Mouse (Mus musculus): ENCODE measurements at regions not wholly inside any gene's neighbourhood (a gene's known extent, or its start where the extent isn't known, plus 50 kb on each side); places are given as distances from the start of the nearest gene placed in this dataset.

DNA sequence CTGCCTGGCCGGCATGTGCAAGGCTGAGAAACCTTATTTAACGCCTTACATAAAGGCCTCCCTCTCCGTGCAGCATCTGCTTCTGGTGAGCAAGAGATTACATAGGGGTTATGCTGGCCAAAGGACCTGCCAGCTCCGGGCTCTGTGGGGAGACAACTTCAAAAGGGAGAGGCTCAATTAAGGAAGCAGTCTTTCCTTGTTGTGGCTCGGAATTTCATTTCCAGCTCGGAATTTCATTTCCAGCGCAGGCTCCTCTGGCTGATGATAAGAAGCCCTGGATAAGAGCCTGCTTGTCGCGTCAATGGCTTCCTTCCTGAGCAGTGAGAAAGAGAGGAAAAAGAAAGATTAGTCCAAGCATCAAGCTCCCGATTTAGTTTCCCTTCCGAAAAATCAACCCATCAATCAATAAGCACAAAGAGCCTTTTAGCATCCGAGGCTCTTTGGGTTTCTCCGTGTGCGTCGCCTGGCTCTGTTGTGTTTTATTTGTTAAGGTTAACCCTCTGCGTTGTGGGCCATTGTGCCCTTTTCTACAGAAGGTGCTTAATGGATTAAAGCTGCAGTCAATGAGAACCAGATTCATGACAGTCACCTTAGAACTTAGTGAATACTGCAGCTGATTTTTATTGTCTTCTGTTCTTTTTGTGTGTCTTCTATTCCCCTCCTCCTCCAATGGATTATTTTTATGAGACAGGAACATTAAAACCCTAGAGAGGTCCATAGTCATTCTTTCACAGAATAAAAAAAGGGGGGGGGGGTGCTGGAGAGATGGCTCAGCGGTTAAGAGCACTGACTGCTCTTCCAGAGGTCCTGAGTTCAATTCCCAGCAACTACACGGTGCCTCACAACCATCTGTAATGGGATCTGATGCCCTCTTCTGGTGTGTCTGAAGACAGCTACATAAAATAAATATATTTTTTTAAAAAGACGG, 218.3 kb downstream of the Myo1b start:
- no peak for DNase-seq (ENCODE audit: low read depth)

DNA sequence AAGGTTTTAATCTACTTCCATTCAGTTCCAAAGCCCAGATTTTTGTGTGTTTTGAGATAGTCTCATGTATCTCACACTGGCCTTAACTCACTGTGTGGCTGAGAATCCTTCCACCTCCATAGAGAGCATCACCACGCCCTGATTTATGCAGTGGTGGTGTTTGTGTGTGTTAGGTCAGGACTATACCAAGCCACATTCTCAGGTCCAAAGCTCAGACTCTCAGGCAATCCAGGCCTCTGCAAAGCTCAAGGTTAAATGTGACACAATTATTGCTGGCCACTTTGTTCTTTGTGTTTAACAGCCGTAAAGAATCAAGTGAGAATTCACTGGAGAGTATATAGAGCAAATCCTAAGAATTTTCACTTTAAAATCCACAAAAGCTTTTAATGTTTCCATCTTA, 218.2 kb upstream of the Nabp1 start:
- DNase-seq (ENCODE audit: low read depth) = no peak

DNA sequence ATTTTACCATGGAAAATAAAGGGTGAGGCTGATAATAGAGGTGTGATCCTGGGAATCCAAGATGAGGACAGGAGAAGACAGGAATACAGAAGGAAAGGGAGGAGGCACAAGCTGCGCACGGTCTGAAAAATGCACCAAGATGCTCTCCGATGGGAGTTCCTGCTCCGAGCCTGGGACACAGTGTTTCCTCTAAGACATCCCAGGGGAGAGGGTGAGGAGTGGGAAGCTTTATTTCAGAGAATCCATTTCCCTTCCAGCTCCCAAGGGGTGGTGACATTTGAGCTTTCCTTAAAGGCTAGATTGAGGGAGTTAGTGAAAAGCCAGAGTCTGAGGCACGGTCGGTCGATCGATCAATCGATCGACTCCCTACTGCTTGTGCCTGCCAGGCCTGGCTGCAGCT, 212.7 kb upstream of the Nabp1 start:
- no peak for DNase-seq (ENCODE audit: low read depth)

DNA sequence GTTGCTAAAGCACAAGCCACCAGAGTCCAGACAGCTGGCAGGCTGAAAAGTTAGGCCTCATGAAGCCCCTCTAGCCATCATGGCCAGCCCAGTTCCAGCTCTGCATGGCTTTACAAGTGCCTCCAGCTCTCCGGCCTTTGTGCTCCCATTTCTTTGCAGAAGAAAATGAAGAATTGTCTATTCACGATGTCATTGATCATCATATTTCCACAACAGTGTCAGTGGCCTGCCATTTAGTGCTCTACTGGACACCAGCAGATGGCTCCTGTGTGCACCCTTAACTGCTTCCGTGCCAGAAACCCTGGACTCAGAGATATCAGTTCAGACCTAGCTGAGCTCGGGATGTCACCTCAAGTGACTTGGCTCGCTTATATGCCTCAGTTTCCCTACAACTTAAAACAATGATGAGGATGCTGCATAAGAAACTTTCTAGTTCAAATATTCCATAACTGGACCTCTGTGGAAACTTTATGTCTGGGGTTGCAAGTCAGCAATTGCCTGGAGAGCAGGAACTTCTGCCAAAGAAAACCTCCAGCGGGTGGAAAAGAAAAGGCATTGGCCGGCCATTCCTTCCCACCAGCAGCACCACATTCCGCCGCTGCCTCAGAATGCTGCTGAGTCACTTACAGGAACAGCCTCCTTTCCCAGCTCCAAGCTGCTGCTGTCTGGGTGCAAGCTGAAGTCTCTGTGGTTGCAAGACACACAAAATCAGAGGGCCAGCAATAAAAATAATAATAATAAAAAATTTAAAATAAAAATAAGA, 211.4 kb upstream of the Nabp1 start:
- no peak for DNase-seq (ENCODE audit: low read depth)

DNA sequence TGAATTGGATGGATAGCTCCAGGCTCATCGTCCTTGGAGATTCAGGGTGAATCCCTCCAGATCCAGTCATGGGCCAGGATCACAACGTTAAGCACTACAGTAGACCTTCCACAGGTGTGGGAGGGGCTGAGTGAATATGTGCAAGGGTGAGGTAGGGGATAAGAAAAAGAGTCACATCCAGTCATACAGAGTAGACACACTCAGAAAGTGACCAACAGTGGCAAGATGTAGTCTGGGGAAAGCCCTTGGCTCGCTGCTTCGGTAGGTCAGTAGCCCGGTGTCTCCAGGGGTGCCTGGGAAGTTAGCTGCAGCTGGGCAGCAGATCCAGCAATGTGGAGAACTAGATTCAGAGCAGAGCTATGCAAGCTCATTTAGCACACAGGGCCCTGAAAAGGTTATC, 210.7 kb upstream of the Nabp1 start:
- no peak for DNase-seq (ENCODE audit: low read depth)

DNA sequence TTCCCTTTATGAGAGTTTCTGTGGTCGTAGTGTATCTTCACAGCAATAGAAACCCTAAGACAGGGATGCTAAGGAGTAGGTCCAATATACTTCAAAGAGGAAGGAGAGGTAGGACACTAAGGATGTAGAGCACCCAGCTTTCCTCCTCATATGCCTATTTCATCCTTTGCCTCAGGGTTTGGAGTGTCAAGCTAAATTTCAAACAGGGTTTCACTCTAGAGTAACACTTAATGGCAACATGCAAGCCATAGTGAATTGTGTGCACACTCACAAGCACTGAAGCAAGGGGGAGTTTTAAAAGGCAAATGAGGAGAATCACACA, 210.0 kb upstream of the Nabp1 start:
- no peak for DNase-seq (ENCODE audit: low read depth)

DNA sequence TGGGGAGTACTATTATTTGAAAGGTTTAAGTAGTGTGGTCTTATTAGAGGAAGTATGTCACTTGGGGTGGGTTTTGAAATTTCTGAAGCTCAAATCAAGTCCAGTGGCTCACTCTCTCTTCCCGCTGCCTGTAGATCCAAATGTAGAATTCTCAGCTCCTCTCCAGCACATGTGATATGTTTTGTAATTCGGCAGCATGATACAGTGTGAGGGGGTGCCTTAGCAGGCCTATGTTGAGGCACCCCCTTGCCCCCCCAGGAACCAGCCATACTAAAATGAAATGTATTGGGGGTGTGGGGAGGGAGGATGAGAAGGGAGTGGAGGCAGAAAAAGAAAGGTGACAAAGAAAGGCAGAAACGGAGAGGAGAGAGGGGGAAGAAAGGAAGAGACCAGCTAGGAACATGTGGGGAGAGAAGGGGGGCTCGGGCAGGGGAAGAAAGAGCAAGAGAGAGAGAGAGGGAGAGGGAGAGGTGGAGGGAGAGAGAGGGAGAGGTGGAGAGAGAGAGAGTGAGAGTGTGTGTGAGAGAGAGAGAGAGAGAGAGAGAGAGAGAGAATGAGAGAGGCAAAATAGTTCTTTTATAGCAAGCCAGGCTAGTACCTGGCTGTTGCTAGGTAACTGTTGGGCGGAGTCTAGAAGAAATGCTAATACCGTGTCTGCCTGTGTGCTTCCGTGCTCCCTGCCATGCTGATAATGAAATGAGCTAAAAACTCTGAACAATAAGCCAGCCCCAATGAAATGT, 209.4 kb upstream of the Nabp1 start:
- no peak for DNase-seq (ENCODE audit: low read depth)

DNA sequence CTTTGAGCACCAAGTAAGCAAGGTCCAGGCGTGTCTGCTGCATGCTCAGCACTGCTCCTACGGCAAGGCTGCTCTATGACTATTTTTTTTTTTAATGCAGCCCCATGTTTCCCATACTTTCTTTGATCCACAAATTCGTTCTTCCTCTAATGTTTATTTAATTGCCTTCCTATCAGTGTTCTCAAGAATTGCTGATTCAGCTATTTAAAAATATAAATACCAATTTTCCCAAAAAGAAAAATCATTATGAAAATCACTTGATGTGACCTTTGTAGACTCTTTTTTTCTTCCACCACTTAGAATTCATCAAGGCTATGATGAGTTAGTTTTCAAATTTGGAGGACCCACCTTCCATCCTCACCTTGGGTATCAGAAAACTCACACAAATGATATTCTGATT, 208.5 kb upstream of the Nabp1 start:
- DNase-seq (ENCODE audit: low read depth) = no peak

DNA sequence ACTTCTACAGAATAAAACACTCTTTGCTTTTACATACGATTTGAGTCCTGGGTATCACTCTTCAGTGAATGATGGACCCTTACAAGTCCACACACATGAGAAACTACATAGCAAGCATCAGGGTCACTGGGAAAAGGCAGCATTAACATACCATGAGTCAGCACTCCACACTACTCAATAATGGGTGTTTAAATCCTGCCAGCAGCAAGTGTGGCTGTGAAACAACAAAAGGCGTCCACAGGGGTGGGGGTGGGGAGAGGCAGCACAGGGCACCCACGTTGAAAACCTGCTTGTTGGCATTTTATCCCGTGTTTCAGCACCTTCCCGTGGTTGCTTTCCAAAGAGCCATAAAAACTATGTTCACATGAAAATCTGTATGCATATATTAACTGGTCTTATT, 204.0 kb upstream of the Nabp1 start:
- DNase-seq (ENCODE audit: low read depth) = no peak

DNA sequence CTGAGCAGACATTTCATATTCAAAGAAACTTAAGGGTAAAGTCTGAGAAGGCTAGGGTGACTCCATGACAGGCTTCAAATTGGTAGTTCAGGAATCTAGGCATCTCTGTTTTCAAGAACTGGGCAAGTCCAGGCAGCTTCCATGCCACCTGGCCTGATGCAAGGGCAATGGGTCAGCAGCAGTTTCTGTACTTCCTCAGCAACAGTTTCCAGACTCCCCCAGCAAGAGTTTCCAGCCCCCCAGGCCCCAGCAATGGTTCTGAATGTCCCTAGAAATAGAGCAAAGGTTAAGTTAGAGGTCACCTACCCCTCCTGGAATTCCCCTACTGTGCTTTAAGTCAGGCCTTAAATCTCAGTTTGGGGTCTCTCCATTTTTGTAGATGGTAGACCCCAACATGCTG, 203.6 kb upstream of the Nabp1 start:
- DNase-seq (ENCODE audit: low read depth) = no peak

DNA sequence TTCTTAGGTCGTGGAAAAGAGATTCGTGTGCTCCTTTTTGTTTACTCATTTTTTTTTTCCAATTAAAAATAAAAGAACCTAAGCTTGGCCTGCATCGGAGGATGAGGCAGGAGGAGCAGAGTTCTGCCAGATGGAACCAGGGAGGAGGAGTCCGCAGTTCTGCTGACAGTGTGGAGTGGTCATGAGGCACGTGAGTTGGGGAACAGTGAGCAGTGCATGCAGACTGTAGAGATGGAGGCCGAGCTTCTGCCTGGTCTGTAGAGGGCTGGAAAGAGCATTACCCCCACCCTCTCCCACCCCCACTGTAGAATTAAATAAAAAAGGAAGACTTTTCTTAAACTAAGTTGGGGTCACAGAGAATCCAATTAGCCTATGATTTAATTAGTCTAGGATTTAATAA, 202.5 kb upstream of the Nabp1 start:
- no peak for DNase-seq (ENCODE audit: low read depth)

DNA sequence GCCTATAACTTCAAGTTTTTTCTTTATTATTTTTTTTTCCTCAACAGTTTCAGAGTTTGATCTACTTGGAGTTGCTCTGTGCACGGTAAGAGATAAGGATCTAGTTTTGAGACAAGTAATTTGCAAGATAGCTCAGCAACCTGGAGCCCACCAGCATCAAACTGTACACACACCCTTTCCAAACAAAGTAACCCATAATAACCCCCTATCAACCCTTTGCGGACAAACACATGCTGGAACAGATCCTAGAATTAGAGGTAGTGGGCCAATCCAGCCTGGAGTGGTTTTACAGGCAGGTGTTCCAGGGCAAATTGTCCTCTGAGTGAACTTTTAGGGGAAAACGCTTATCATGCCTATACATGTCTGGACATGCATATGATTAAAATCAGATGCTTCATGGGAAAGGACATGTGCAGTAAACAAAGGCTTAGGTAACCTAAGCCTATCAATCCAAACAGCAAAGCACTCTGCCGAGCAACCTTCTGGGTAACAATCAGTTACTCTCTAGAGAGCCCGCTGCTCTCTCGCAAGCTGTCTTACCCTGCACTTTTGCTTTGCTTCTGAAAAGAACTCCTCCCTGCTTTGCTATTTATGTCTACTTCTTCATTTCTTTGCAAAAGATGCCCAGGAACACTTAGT, 200.2 kb upstream of the Nabp1 start:
- DNase-seq (ENCODE audit: low read depth) = peak; percentile 4

DNA sequence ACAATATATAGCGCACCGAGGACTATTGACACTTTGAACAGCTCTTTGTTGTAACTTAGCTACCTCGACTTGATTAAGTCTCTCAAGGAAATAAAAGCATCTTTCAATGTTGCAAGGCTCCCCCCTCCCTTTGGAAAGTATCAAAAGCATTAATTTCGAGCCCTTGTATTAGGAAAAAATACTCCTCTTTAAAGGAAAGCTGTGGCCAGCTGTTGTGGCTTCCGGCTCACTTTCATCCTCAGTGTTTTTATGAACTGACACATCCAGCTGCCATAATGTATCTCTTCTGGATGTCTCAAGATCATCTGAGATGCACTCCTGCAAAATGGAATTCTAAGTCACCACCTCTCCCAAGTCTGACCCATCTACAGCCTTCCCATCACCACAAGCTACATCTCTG, 199.6 kb upstream of the Nabp1 start:
- no peak for DNase-seq (ENCODE audit: low read depth)

DNA sequence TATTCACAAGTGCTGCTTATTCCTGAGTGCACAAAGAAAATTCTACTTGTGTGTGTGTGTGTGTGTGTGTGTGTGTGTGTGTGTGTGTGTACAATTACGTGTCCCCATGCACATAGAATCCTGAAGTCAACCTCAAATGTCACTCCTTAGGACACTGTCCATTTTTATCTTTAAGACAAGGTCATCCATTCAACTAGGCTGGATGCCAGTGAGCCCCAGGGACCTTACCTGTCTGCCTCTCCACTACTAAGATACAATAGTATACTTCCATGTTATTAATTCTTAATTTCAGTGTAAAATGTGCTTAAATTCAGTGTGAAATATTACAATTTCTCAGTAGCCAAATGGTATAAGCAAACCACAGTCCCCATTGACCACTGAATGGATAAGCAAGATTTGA, 193.5 kb upstream of the Nabp1 start:
- no peak for DNase-seq (ENCODE audit: low read depth)

DNA sequence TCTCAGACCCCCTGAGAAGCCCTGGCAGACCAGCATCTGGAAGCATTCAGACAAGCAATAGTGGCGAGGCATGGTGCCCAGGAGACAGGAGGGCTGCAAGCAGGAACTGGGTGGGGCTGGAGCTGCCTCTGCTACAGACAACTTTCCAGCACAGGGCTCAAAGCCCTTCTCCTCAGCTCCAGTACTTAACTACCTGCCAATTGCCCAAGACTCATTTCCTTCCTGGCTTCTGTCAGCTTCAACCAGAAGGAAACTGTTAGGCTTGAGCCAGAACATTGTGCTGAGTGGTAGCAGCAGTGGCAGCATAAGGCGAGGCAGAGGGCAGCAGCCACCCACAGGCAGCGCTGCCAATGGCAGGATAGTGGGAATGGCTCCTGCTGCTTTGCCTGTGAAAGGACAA, 193.1 kb upstream of the Nabp1 start:
- no peak for DNase-seq (ENCODE audit: low read depth)

DNA sequence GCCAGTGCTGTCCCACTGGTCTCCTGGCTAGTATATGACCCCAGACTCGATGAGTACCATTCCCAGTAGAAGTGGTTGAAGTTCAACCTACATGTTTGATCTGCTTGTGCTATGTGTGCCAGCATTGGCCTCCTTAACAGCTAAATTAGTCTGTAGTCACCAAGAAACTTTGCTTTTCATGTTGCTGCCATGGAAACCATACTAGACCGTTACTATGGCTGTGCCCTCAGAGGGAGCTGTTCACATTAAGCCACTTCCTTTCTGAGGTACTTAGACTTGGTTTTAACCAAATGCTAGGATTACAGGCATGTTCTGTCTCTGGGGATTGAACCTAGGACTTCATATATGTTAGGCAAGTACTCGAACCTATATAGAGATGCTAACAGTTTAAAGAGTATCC, 191.8 kb upstream of the Nabp1 start:
- no peak for DNase-seq (ENCODE audit: low read depth)

DNA sequence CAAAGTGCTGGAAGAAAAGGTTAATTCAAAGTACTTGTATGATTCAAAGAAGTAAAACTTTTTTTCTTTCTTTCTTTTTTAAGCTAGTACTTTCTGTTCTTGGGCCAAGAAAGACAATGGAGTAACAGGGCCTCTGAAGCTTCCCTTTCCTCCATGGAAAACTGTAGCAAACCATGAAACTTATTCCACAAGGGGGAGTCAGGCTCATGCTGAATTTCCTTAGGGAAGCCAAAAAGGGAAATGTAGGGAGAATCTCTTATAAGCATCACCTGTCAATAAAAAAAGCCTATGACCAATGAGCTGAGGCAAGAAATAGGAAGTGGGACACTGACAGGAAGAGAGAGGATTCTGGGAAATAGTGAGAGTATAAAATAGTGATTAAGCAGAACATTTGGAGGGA, 190.7 kb upstream of the Nabp1 start:
- no peak for DNase-seq (ENCODE audit: low read depth)

DNA sequence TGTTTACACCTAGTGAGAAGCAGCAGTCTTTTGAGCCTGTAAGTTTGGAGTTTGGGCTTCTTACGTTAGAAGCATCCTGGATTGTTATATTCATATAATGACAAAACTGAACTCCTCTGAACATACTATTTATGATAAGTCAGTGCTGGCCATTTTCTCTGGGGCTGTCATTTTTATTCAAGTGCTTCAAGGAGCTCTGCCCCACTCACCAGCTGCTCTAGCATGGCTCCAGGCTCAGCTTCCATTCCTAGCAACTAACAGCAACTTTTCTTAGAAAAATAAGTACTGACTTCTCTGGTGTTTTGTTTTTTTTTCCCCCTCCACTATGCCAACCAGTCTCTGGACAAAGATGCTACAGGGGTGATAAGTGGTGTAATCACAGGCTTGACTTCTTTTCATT, 182.3 kb upstream of the Nabp1 start:
- no peak for DNase-seq (ENCODE audit: low read depth)

DNA sequence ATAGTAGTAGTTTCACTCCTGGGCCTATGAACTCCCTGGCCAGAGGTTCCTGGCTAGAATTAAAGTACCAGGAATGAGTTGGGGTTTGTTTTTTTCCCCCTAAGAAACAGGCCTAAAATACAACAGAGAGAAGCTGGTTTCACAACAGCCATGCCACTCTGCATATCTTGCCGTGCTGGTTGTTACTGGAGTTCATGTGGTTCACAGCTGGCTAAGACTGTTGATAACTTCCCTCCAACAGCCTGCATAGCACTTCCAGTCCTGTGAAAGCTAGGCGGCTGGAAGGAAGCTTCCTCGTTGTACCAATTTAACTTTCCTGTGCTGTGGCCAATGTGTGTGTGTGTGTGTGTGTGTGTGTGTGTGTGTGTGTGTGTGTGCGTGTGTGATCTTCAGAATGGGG, 179.0 kb upstream of the Nabp1 start:
- DNase-seq (ENCODE audit: low read depth) = no peak

DNA sequence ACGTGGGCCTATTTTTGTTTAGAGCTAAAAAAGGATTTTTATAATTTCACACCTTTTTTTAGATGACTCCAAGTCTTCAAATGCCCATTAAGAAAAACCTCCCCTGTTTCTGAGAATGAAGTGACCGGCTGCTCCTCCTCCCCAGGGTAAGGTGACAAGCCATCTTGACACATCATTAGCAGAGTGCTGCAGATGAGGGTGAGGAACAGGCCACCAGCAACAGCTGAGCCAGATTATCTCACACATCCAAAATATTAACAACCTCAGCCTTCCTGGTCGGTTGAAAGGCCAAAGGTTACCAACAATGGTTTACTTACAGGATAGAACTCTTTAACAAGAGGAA, 172.4 kb upstream of the Nabp1 start:
- DNase-seq (ENCODE audit: low read depth) = no peak

DNA sequence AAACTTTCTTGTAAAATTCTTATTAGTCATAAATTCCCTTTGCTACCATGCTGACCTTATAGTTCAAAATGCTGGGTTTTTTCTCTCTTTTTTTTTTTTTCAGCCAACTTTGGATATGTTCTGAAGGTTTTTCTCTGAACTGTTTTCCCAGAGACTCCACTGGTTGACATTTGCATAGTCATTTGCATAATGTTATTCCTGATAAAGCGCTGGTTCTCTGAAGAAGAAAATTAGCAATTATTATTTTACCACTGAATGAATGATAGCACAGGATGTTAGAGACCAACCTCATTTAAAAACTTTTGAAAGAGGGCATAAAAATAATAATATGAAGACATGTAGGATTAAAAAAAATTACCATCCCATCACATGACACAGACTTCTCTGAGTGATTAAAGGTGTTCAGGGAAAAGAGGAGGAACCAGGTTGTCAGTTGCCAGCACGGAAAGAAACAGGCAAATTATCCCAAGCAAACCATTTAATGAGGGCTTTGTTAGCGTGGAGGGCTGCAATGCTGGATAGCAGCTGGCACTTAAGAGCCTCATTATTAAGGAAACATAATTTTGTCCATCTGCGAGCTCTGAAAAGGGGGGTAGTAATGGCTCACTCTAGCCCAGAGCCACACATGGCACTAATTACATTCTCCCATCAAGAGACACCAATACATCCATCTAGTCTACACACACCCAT, 171.9 kb upstream of the Nabp1 start:
- no peak for DNase-seq (ENCODE audit: low read depth)

DNA sequence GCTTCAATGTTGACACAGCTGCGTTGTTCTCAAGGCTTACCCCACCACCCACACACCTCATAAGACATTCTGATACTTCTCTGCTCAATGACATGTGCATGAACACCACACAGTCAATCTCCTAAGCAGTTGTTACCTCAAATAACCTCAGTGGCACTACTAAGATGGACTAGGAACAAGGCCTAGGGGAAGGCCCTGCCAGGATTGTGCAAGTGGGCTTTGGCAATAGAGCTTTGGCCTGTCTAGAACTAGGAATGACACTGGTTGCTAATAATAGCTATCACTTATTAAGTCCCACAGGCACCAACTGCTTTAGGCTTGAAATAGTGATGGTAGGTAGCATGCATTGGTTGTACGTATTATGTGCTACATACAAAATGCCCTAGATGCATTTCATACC, 169.7 kb upstream of the Nabp1 start:
- DNase-seq (ENCODE audit: low read depth) = peak; percentile 70
